Mouse (Mus musculus): ENCODE results near the gene Ciao1. TPM values are rescaled to one million over a fixed set of nuclear protein-coding genes. Genes with fewer than 3 reads are reported as not detected.

Ciao1 gene
- polyA plus RNA-seq, 1 experiment = 110 TPM

GRCm38 (mm10) chr2:127204932-127205331 lies 42.7 kb downstream of the Ciao1 start:
- TF ChIP-seq POLR2A (IDR thresholded peaks at IDR 0.05; ENCODE audit: borderline replicate concordance, insufficient read depth, low read length) (no peak), CTCF (IDR thresholded peaks at IDR 0.05; ENCODE audit: borderline replicate concordance, insufficient read depth, low read depth, low read length) (peak; percentile 66)
- peak; percentile 40 to 62 for DNase-seq
- Histone ChIP-seq H3K4me3 (replicated peaks; ENCODE audit: insufficient read depth, low read depth, low read length) (no peak overlapping the region), H3K27ac (ENCODE audit: insufficient read depth, low read length) (no peak overlapping the region), H3K27me3 (ENCODE audit: control insufficient read depth, insufficient read depth, low read length) (no peaks in the 10 kb centered on the region), H3K4me1 (ENCODE audit: control insufficient read depth, insufficient read depth, low read length) (no peaks in the 10 kb centered on the region)
- 30% methylated on average over 3 of the region's 3 CpGs for WGBS

Other genes starting within 250 kb of the Ciao1 start
- gene Ap4e1, start 239.1 kb downstream of the Ciao1 start, polyA plus RNA-seq (2012; rRNA removed) = 11.1 and 11.4 TPM in 2 replicates
- gene Blvra, start 177.2 kb downstream of the Ciao1 start, polyA plus RNA-seq (2012; rRNA removed) = 38.9 and 40.5 TPM in 2 replicates
- gene Ncaph, start 113.9 kb downstream of the Ciao1 start, polyA plus RNA-seq (2012; rRNA removed) = 1.1 and 2.0 TPM in 2 replicates
- 1.2 and 2.0 TPM in 2 replicates for gene Itpripl1, start 104.4 kb downstream of the Ciao1 start, polyA plus RNA-seq (2012; rRNA removed)
- 1.00 and 1.1 TPM in 2 replicates for gene 1810024B03Rik, start 39.5 kb downstream of the Ciao1 start, polyA plus RNA-seq (2012; rRNA removed)
- gene Snrnp200, start 39.4 kb downstream of the Ciao1 start, polyA plus RNA-seq (2012; rRNA removed) = 74.8 and 84.8 TPM in 2 replicates
- 77.9 and 80.3 TPM in 2 replicates for gene Tmem127, start 92 bp upstream of the Ciao1 start, polyA plus RNA-seq (2012; rRNA removed)
- 88.7 and 92.2 TPM in 2 replicates for gene Stard7, start 22.4 kb upstream of the Ciao1 start, polyA plus RNA-seq (2012; rRNA removed)
- gene Dusp2, start 88.3 kb upstream of the Ciao1 start, polyA plus RNA-seq (2012; rRNA removed) = 1.6 and 1.8 TPM in 2 replicates
- not detected in 2 replicates for gene Astl, start 90.8 kb upstream of the Ciao1 start, polyA plus RNA-seq (2012; rRNA removed)
- 0.64 and 1.2 TPM in 2 replicates for gene Adra2b, start 115.4 kb upstream of the Ciao1 start, polyA plus RNA-seq (2012; rRNA removed)
- 0.36 and 0.38 TPM in 2 replicates for gene Gpat2, start 177.4 kb upstream of the Ciao1 start, polyA plus RNA-seq (2012; rRNA removed)
- 42.9 and 45.7 TPM in 2 replicates for gene Fahd2a, start 196.7 kb upstream of the Ciao1 start, polyA plus RNA-seq (2012; rRNA removed)

Measured in cerebellum, adult 2 months (tissue).